Mouse (Mus musculus) forebrain, embryonic 12.5 days (tissue): ENCODE measurements around the gene C130074G19Rik. TPM values are rescaled to one million over a fixed set of nuclear protein-coding genes. Genes with fewer than 3 reads are reported as not detected.

Experiments used
- ATAC-seq: fragments of 200-750 bp; cut with Nextera tagmentation; 2 replicates; pipeline ENCODE4 v1.8.0; 2017; ENCODE audit warnings: moderate TSS enrichment; ENCODE audit not compliant: low FRiP score
- H3K27ac ChIP-seq: fragments of 300-500 bp; sonication (generic); 2 replicates; pipeline ENCODE4 v1.5.1; 2016; ENCODE audit warnings: mild to moderate bottlenecking
- H3K27me3 ChIP-seq: fragments of 300-500 bp; sonication (generic); 2 replicates; pipeline ENCODE4 v1.6.1; 2016; ENCODE audit warnings: mild to moderate bottlenecking
- H3K36me3 ChIP-seq: fragments of 300-500 bp; sonication (generic); replicated peaks from 2 replicates; pipeline ENCODE4 v1.6.1; 2016; ENCODE audit warnings: mild to moderate bottlenecking
- H3K4me1 ChIP-seq: fragments of 300-500 bp; sonication (generic); 2 replicates; pipeline ENCODE4 v1.6.1; 2016
- H3K4me2 ChIP-seq: fragments of 300-500 bp; sonication (generic); 2 replicates; pipeline ENCODE4 v1.6.1; 2016; ENCODE audit warnings: mild to moderate bottlenecking, moderate library complexity
- H3K4me3 ChIP-seq: fragments of 300-500 bp; sonication (generic); replicated peaks from 2 replicates; pipeline ENCODE4 v1.5.1; 2016; ENCODE audit warnings: mild to moderate bottlenecking
- H3K9ac ChIP-seq: fragments of 300-500 bp; sonication (generic); 2 replicates; pipeline ENCODE4 v1.6.1; 2016; ENCODE audit warnings: mild to moderate bottlenecking
- H3K9me3 ChIP-seq: fragments of 300-500 bp; sonication (generic); 2 replicates; pipeline ENCODE4 v1.6.1; 2016
- WGBS: fragments of 180-500 bp; shearing (Covaris S2); methylation state at CpG from one replicate; pipeline ENCODE4 v1.1.7; 2016; 5-methylcytosine and 5-hydroxymethylcytosine counted together
- polyA plus RNA-seq: library from polyadenylated mRNA; unstranded; fragments of >200 nt; fragmentation: Nextera tagmentation; extraction: Ambion mirVana; gene quantifications from 2 replicates; pipeline ENCODE4 v1.2.1, GENCODE M21; 2016

C130074G19Rik gene
- polyA plus RNA-seq, 1 experiment from 2014 or later = 0.91 TPM

GRCm38 (mm10) chr1:184870646-184871385 lies 12.2 kb downstream of the C130074G19Rik start:
- Histone ChIP-seq H3K36me3 (no peaks in the 10 kb centered on the region), H3K27ac (no peak overlapping the region), H3K4me1 (no peaks in the 10 kb centered on the region), H3K4me2 (no peak overlapping the region), H3K4me3 (no peak overlapping the region), H3K27me3 (peaks cover 69% of the 10 kb centered on the region), H3K9me3 (no peaks in the 10 kb centered on the region), H3K9ac (no peak overlapping the region)
- ATAC-seq = no peak
- WGBS = 84% methylated on average over 11 of the region's 11 CpGs

- Histone ChIP-seq H3K4me2 (no peak overlapping the region), H3K4me3 (no peak overlapping the region), H3K36me3 (no peaks in the 10 kb centered on the region), H3K27ac (no peak overlapping the region), H3K9me3 (no peaks in the 10 kb centered on the region), H3K4me1 (no peaks in the 10 kb centered on the region), H3K9ac (no peak overlapping the region), H3K27me3 (peaks cover 68% of the 10 kb centered on the region)
- no peak for ATAC-seq
- 48% methylated on average over 4 of the region's 4 CpGs for WGBS
Observed at GRCm38 (mm10) chr1:184869939-184870565, 13.0 kb downstream of the C130074G19Rik start.

- ATAC-seq = no peak
- no peak overlapping the region for H3K9ac ChIP-seq
- no peak overlapping the region for H3K4me3 ChIP-seq
- WGBS = 74% methylated on average over 3 of the region's 3 CpGs
- peaks cover 60% of the 10 kb centered on the region for H3K27me3 ChIP-seq
- H3K4me2 ChIP-seq = no peak overlapping the region
- no peaks in the 10 kb centered on the region for H3K36me3 ChIP-seq
- peaks cover 4% of the 10 kb centered on the region; the same call in 1 of the 2 replicates for H3K4me1 ChIP-seq
- H3K9me3 ChIP-seq = no peaks in the 10 kb centered on the region
- H3K27ac ChIP-seq = no peak overlapping the region
Observed at GRCm38 (mm10) chr1:184867640-184868120, 15.3 kb downstream of the C130074G19Rik start.

GRCm38 (mm10) chr1:184864381-184864801 lies 18.6 kb downstream of the C130074G19Rik start:
- Histone ChIP-seq H3K27me3 (peaks cover 52% of the 10 kb centered on the region), H3K4me2 (no peak overlapping the region), H3K36me3 (no peaks in the 10 kb centered on the region), H3K4me1 (peaks cover 4% of the 10 kb centered on the region; the same call in 1 of the 2 replicates), H3K9ac (no peak overlapping the region), H3K9me3 (no peaks in the 10 kb centered on the region), H3K27ac (no peak overlapping the region), H3K4me3 (no peak overlapping the region)
- 19% methylated on average over 7 of the region's 7 CpGs for WGBS
- no peak for ATAC-seq

GRCm38 (mm10) chr1:184862636-184863035 lies 20.4 kb downstream of the C130074G19Rik start:
- Histone ChIP-seq H3K27ac (no peak overlapping the region), H3K27me3 (peaks cover 38% of the 10 kb centered on the region)

GRCm38 (mm10) chr1:184861551-184861950 lies 21.5 kb downstream of the C130074G19Rik start:
- Histone ChIP-seq H3K9ac (no peak overlapping the region), H3K9me3 (no peaks in the 10 kb centered on the region), H3K27me3 (peaks cover 30% of the 10 kb centered on the region), H3K4me3 (no peak overlapping the region), H3K27ac (no peak overlapping the region), H3K4me2 (no peak overlapping the region), H3K4me1 (peaks cover 4% of the 10 kb centered on the region; the same call in 1 of the 2 replicates), H3K36me3 (no peaks in the 10 kb centered on the region)
- no peak for ATAC-seq
- 81% methylated on average over 2 of the region's 2 CpGs for WGBS

More at GRCm38 (mm10) chr1:184862636-184863035, 20.4 kb downstream of the C130074G19Rik start:
- no peak overlapping the region for H3K4me2 ChIP-seq
- no peak for ATAC-seq
- no peak overlapping the region for H3K4me3 ChIP-seq
- no peak overlapping the region for H3K9ac ChIP-seq
- H3K9me3 ChIP-seq = no peaks in the 10 kb centered on the region
- 86% methylated on average over 6 of the region's 6 CpGs for WGBS
- peaks cover 4% of the 10 kb centered on the region; the same call in 1 of the 2 replicates for H3K4me1 ChIP-seq
- H3K36me3 ChIP-seq = no peaks in the 10 kb centered on the region

- ATAC-seq = no peak
- Histone ChIP-seq H3K9ac (no peak overlapping the region), H3K4me2 (no peak overlapping the region), H3K4me1 (peaks cover 4% of the 10 kb centered on the region; the same call in 1 of the 2 replicates), H3K9me3 (no peaks in the 10 kb centered on the region), H3K36me3 (no peaks in the 10 kb centered on the region), H3K4me3 (no peak overlapping the region), H3K27ac (no peak overlapping the region), H3K27me3 (peaks cover 23% of the 10 kb centered on the region)
- 77% methylated on average over 3 of the region's 3 CpGs for WGBS
Observed at GRCm38 (mm10) chr1:184860276-184860675, 22.7 kb downstream of the C130074G19Rik start.

- Histone ChIP-seq H3K4me3 (no peak overlapping the region), H3K27ac (no peak overlapping the region), H3K4me2 (no peak overlapping the region), H3K9me3 (no peaks in the 10 kb centered on the region), H3K4me1 (no peaks in the 10 kb centered on the region), H3K36me3 (no peaks in the 10 kb centered on the region), H3K27me3 (peaks cover 21% of the 10 kb centered on the region), H3K9ac (no peak overlapping the region)
- WGBS = 89% methylated on average over 1 of the region's 1 CpGs
- no peak for ATAC-seq
Observed at GRCm38 (mm10) chr1:184858253-184858652, 24.8 kb downstream of the C130074G19Rik start.

GRCm38 (mm10) chr1:184857216-184857615 lies 25.8 kb downstream of the C130074G19Rik start:
- WGBS = 92% methylated on average over 9 of the region's 9 CpGs
- Histone ChIP-seq H3K9me3 (no peaks in the 10 kb centered on the region), H3K4me2 (no peak overlapping the region), H3K27me3 (peaks cover 20% of the 10 kb centered on the region; the same call in 1 of the 2 replicates), H3K36me3 (no peaks in the 10 kb centered on the region), H3K4me3 (no peak overlapping the region), H3K27ac (no peak overlapping the region), H3K4me1 (peaks cover under 1% of the 10 kb centered on the region; the same call in 1 of the 2 replicates), H3K9ac (no peak overlapping the region)
- ATAC-seq = no peak

GRCm38 (mm10) chr1:184853922-184854321 lies 29.1 kb downstream of the C130074G19Rik start:
- no peak for ATAC-seq
- no peak overlapping the region for H3K9ac ChIP-seq
- H3K9me3 ChIP-seq = no peaks in the 10 kb centered on the region
- H3K36me3 ChIP-seq = no peaks in the 10 kb centered on the region
- H3K4me3 ChIP-seq = no peak overlapping the region
- H3K27me3 ChIP-seq = peaks cover 40% of the 10 kb centered on the region
- 62% methylated on average over 3 of the region's 3 CpGs for WGBS
- H3K4me1 ChIP-seq = peaks cover 8% of the 10 kb centered on the region
- H3K4me2 ChIP-seq = no peak overlapping the region
- no peak overlapping the region for H3K27ac ChIP-seq

- H3K4me2 ChIP-seq = peak overlapping the region; percentile 17; the same call in 1 of the 2 replicates
Observed at GRCm38 (mm10) chr1:184853339-184853738, 29.7 kb downstream of the C130074G19Rik start.

More at GRCm38 (mm10) chr1:184853339-184853738, 29.7 kb downstream of the C130074G19Rik start:
- 0 out of 2 replicates have a peak, but pooled peaks have one; percentile 37 for ATAC-seq
- Histone ChIP-seq H3K36me3 (no peaks in the 10 kb centered on the region), H3K9ac (no peak overlapping the region), H3K9me3 (no peaks in the 10 kb centered on the region), H3K4me1 (peaks cover 8% of the 10 kb centered on the region), H3K27ac (no peak overlapping the region), H3K4me3 (no peak overlapping the region), H3K27me3 (peaks cover 46% of the 10 kb centered on the region)
- WGBS = 16% methylated on average over 5 of the region's 5 CpGs
